Mouse (Mus musculus) forebrain, embryonic 16.5 days (tissue): ENCODE data around the gene Wdr1. TPM values are rescaled to one million over a fixed set of nuclear protein-coding genes. Genes with fewer than 3 reads are reported as not detected.

ENCODE experiments used
- ATAC-seq: fragments of 200-750 bp; cut with Nextera tagmentation; 2 replicates; pipeline ENCODE4 v1.8.0; 2017; ENCODE audit warnings: mild to moderate bottlenecking, moderate library complexity
- H3K27ac ChIP-seq: fragments of 300-500 bp; sonication (generic); 2 replicates; pipeline ENCODE4 v1.5.1; 2014; ENCODE audit warnings: low read length, control low read depth
- H3K27me3 ChIP-seq: fragments of 300-500 bp; sonication (generic); replicated peaks from 2 replicates; pipeline ENCODE4 v1.6.1; 2014; ENCODE audit warnings: low read length; ENCODE audit not compliant: control insufficient read depth, insufficient read depth
- H3K36me3 ChIP-seq: fragments of 300-500 bp; sonication (generic); 2 replicates; pipeline ENCODE4 v1.6.1; 2014; ENCODE audit not compliant: control insufficient read depth, insufficient read depth
- H3K4me1 ChIP-seq: fragments of 300-500 bp; sonication (generic); replicated peaks from 2 replicates; pipeline ENCODE4 v1.6.1; 2014; ENCODE audit warnings: low read length; ENCODE audit not compliant: control insufficient read depth, insufficient read depth
- H3K4me2 ChIP-seq: fragments of 300-500 bp; sonication (generic); 2 replicates; pipeline ENCODE4 v1.6.1; 2014; ENCODE audit warnings: mild to moderate bottlenecking, low read length, control low read depth
- H3K4me3 ChIP-seq: fragments of 300-500 bp; sonication (generic); replicated peaks from 2 replicates; pipeline ENCODE4 v1.5.1; 2014; ENCODE audit warnings: mild to moderate bottlenecking, low read length, control low read depth
- H3K9ac ChIP-seq: fragments of 300-500 bp; sonication (generic); replicated peaks from 2 replicates; pipeline ENCODE4 v1.6.1; 2014; ENCODE audit warnings: low read depth, low read length, control low read depth
- H3K9me3 ChIP-seq: fragments of 300-500 bp; sonication (generic); 2 replicates; pipeline ENCODE4 v1.6.1; 2016; ENCODE audit warnings: low read length; ENCODE audit not compliant: control insufficient read depth
- WGBS: fragments of 180-500 bp; shearing (Covaris S2); extraction: QIAGEN DNeasy Blood & Tissue Kit; methylation state at CpG from one replicate; pipeline ENCODE4 v1.1.7; 2014; 5-methylcytosine and 5-hydroxymethylcytosine counted together
- polyA plus RNA-seq: library from polyadenylated mRNA; unstranded; fragments of >200 nt; fragmentation: Nextera tagmentation; extraction: Ambion mirVana; gene quantifications from 2 replicates; pipeline ENCODE4 v1.2.1, GENCODE M21; 2015

Wdr1 gene
- polyA plus RNA-seq, 1 experiment from 2014 or later, result 193 TPM

GRCm38 (mm10) chr5:38564831-38565230, 1.8 kb upstream of the Wdr1 start:
- no peak overlapping the region for H3K4me2 ChIP-seq
- no peaks in the 10 kb centered on the region for H3K36me3 ChIP-seq
- ATAC-seq, result no peak
- peaks cover 18% of the 10 kb centered on the region for H3K4me1 ChIP-seq
- no peaks in the 10 kb centered on the region for H3K27me3 ChIP-seq
- no peak overlapping the region for H3K4me3 ChIP-seq
- no peak overlapping the region for H3K9ac ChIP-seq
- H3K9me3 ChIP-seq, result no peaks in the 10 kb centered on the region
- no peak overlapping the region for H3K27ac ChIP-seq
- 78% methylated on average over 6 of the region's 6 CpGs for WGBS

GRCm38 (mm10) chr5:38561426-38562024, 1.5 kb downstream of the Wdr1 start:
- WGBS, result under 1% methylated on average over 71 of the region's 79 CpGs
- peak; percentile 98 for ATAC-seq

DNA sequence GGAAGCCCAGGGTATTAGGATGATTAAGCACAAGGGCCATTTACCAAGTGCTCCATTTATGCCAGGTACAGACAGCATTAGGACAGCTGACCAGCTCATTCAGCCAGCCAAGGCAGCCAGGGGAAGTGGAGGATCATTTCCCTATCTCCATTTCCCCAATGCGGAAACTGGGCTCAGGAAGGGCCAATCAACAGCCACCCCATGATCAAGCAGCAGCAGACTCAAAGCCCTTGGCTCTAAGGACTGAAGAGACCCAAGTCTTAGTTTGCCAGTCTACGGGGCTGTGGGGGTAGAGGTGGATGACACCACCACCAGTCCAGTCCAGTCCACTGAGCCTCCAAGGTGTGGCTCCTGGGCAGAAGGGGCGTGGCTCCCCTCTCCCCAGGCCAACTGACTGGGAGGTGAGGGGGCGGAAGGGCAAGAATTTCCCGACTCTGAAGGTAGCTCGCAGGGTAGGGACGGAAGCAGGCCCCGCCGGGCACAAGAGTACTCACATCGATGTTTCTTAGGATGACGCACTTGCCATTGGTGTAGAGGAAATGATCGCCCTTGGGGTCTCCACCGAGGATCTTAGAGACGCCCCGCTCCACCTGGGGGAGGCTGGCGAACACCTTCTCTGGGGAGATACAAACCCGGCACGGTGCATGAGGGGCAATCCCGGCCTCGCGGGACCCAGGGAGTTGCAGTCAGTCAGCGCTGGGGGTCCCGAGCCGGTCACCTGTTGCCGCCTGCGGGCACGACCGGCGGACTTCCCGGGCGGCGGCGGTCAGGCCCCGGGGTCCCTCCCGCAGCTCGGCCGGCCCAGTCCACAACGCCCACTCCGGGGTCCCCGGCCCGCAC, 2.2 kb downstream of the Wdr1 start:
- WGBS, result under 1% methylated on average over 39 of the region's 41 CpGs
- H3K4me3 ChIP-seq, result peak overlapping the region; percentile 91
- H3K27ac ChIP-seq, result peak overlapping the region; percentile 85
- peak overlapping the region; percentile 87 for H3K9ac ChIP-seq
- no peaks in the 10 kb centered on the region for H3K9me3 ChIP-seq
- no peaks in the 10 kb centered on the region for H3K27me3 ChIP-seq
- peak overlapping the region; percentile 94 for H3K4me2 ChIP-seq
- H3K36me3 ChIP-seq, result no peaks in the 10 kb centered on the region
- H3K4me1 ChIP-seq, result peaks cover 26% of the 10 kb centered on the region
- ATAC-seq, result peak; percentile 37

More at GRCm38 (mm10) chr5:38561426-38562024, 1.5 kb downstream of the Wdr1 start:
- peaks cover 26% of the 10 kb centered on the region for H3K4me1 ChIP-seq
- H3K9ac ChIP-seq, result peak overlapping the region; percentile 87
- H3K27me3 ChIP-seq, result no peaks in the 10 kb centered on the region
- peak overlapping the region; percentile 89 for H3K27ac ChIP-seq
- H3K4me3 ChIP-seq, result peak overlapping the region; percentile 91
- no peaks in the 10 kb centered on the region for H3K36me3 ChIP-seq
- no peaks in the 10 kb centered on the region for H3K9me3 ChIP-seq
- H3K4me2 ChIP-seq, result peak overlapping the region; percentile 94

DNA sequence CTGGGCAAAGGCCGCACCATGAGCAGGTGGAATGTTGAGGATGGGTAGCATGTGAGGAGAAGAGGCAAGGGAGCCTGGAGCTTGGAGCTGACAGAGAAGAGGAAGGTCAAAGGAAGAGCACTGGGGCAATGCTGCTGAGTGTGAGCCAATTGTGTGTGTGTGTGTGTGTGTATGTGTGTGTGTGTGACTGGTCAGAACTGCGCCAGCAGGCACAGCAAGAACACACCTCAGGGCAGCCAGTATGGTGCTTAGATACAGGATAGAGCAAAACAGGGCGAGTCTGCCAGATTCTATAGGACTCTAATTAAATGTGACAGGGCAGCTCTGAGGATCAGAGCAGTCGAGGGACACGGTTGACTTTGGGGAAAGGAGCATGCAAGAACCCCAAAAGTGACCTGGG, 4.2 kb downstream of the Wdr1 start:
- Histone ChIP-seq H3K4me3 (no peak overlapping the region), H3K27me3 (no peaks in the 10 kb centered on the region), H3K9me3 (no peaks in the 10 kb centered on the region), H3K36me3 (0 out of 2 replicates have a peak, but pooled peaks cover 2% of the 10 kb centered on the region), H3K27ac (no peak overlapping the region), H3K9ac (no peak overlapping the region), H3K4me2 (no peak overlapping the region), H3K4me1 (peaks cover 27% of the 10 kb centered on the region)
- WGBS, result 89% methylated on average over 5 of the region's 5 CpGs
- ATAC-seq, result no peak

GRCm38 (mm10) chr5:38557811-38558210, 5.2 kb downstream of the Wdr1 start:
- peaks cover 29% of the 10 kb centered on the region for H3K4me1 ChIP-seq
- no peak overlapping the region for H3K4me3 ChIP-seq
- no peak overlapping the region for H3K9ac ChIP-seq
- 94% methylated on average over 4 of the region's 4 CpGs for WGBS
- H3K27ac ChIP-seq, result no peak overlapping the region
- H3K36me3 ChIP-seq, result 0 out of 2 replicates have a peak, but pooled peaks cover 2% of the 10 kb centered on the region
- ATAC-seq, result no peak
- no peaks in the 10 kb centered on the region for H3K9me3 ChIP-seq
- H3K27me3 ChIP-seq, result no peaks in the 10 kb centered on the region
- no peak overlapping the region for H3K4me2 ChIP-seq

- H3K9ac ChIP-seq, result no peak overlapping the region
- no peaks in the 10 kb centered on the region for H3K27me3 ChIP-seq
- WGBS, result 94% methylated on average over 3 of the region's 3 CpGs
- ATAC-seq, result no peak
- peaks cover 21% of the 10 kb centered on the region for H3K4me1 ChIP-seq
- no peak overlapping the region for H3K4me2 ChIP-seq
- no peak overlapping the region for H3K27ac ChIP-seq
- no peak overlapping the region for H3K4me3 ChIP-seq
- H3K9me3 ChIP-seq, result no peaks in the 10 kb centered on the region
- H3K36me3 ChIP-seq, result 0 out of 2 replicates have a peak, but pooled peaks cover 2% of the 10 kb centered on the region
Observed at GRCm38 (mm10) chr5:38556406-38556805, 6.6 kb downstream of the Wdr1 start.

DNA sequence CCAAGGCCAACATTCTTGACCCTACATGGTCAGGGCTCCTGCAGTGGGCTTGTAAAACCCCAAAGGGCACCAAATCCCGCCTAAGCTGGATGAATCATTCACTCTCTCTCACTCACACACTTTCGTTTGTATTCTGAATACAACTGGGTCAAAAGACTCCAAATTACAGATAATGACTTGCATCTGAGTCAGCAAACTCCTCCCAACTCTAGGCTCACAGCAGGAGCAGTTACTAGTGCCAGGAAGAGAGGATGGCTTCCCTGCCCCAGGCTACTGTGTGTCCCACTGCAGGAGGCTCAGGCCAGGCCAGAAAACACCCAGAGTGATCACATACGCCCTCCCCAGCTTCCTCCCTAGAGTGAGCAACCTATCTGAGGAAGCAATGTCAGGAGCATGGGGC, 9.1 kb downstream of the Wdr1 start:
- Histone ChIP-seq H3K27me3 (no peaks in the 10 kb centered on the region), H3K9me3 (no peaks in the 10 kb centered on the region), H3K4me2 (no peak overlapping the region), H3K27ac (no peak overlapping the region), H3K9ac (no peak overlapping the region), H3K4me1 (peaks cover 4% of the 10 kb centered on the region; the same call in 1 of the 2 replicates), H3K36me3 (0 out of 2 replicates have a peak, but pooled peaks cover 7% of the 10 kb centered on the region), H3K4me3 (no peak overlapping the region)
- ATAC-seq, result no peak; the same call in 1 of the 2 replicates
- WGBS, result 44% methylated on average over 3 of the region's 3 CpGs

- H3K27me3 ChIP-seq, result no peaks in the 10 kb centered on the region
- peaks cover 3% of the 10 kb centered on the region; the same call in 1 of the 2 replicates for H3K4me1 ChIP-seq
- no peak overlapping the region for H3K9ac ChIP-seq
- WGBS, result 98% methylated on average over 4 of the region's 4 CpGs
- no peak overlapping the region for H3K4me2 ChIP-seq
- no peak for ATAC-seq
- H3K9me3 ChIP-seq, result no peaks in the 10 kb centered on the region
- H3K27ac ChIP-seq, result no peak overlapping the region
- 0 out of 2 replicates have a peak, but pooled peaks cover 7% of the 10 kb centered on the region for H3K36me3 ChIP-seq
- no peak overlapping the region for H3K4me3 ChIP-seq
Observed at GRCm38 (mm10) chr5:38553491-38553890, 9.5 kb downstream of the Wdr1 start.

- ATAC-seq, result no peak
- Histone ChIP-seq H3K4me1 (peaks cover 3% of the 10 kb centered on the region; the same call in 1 of the 2 replicates), H3K36me3 (peaks cover 12% of the 10 kb centered on the region; the same call in 1 of the 2 replicates), H3K4me2 (no peak overlapping the region), H3K9me3 (no peaks in the 10 kb centered on the region), H3K4me3 (no peak overlapping the region), H3K27me3 (no peaks in the 10 kb centered on the region), H3K27ac (no peak overlapping the region), H3K9ac (no peak overlapping the region)
- 87% methylated on average over 3 of the region's 3 CpGs for WGBS
Observed at GRCm38 (mm10) chr5:38552615-38553014, 10.4 kb downstream of the Wdr1 start.
